In genomic region chr5:43723830-43724229, GRCm38 (mm10) we compare ENCODE assay signal across 17 mouse cellular contexts.
"Had no signal": no experiment of that assay in that cellular context is flagged by ENCODE, and none has a peak within 500 bp of the region (broad histone marks: within the 10 kb centered on the region; RNA-seq: fewer than 3 reads in every experiment).

No protein-coding gene starts in this region.

- ATAC-seq: hindbrain, postnatal 0 days; intestine, embryonic 16.5 days; liver, embryonic 12.5 days had no signal

- DNase-seq: gastrocnemius, postnatal 14 days; gastrocnemius, postnatal 36 days; heart, adult 11 months; heart, adult 2 months; heart, postnatal 14 days; heart, postnatal 36 days; kidney, adult 11 months; kidney, adult 2 months; kidney, adult 9 months; kidney, postnatal 14 days; kidney, postnatal 36 days; layer of hippocampus, adult 9-11 months; layer of hippocampus, postnatal 36 days; left cerebral cortex, postnatal 4 days had no signal
